Mouse (Mus musculus) limb, embryonic 13.5 days (tissue): ENCODE results near the gene Gm19345. TPM values are rescaled to one million over a fixed set of nuclear protein-coding genes. Genes with fewer than 3 reads are reported as not detected.

Experiments used
- ATAC-seq: fragments of 200-750 bp; cut with Nextera tagmentation; 2 replicates; pipeline ENCODE4 v1.8.0; 2017; ENCODE audit warnings: low read depth, moderate number of reproducible peaks, moderate TSS enrichment; ENCODE audit not compliant: low FRiP score
- H3K27ac ChIP-seq: fragments of 300-500 bp; sonication (generic); 2 replicates; pipeline ENCODE4 v1.5.1; 2015; ENCODE audit warnings: inconsistent platforms, mild to moderate bottlenecking, moderate library complexity
- H3K27me3 ChIP-seq: fragments of 300-500 bp; sonication (generic); 2 replicates; pipeline ENCODE4 v1.6.1; 2015; ENCODE audit warnings: mild to moderate bottlenecking, inconsistent platforms
- H3K36me3 ChIP-seq: fragments of 300-500 bp; sonication (generic); 2 replicates; pipeline ENCODE4 v1.6.1; 2015; ENCODE audit warnings: inconsistent platforms, mild to moderate bottlenecking, moderate library complexity
- H3K4me1 ChIP-seq: fragments of 300-500 bp; sonication (generic); 2 replicates; pipeline ENCODE4 v1.6.1; 2015; ENCODE audit warnings: inconsistent platforms
- H3K4me2 ChIP-seq: fragments of 300-500 bp; sonication (generic); replicated peaks from 2 replicates; pipeline ENCODE4 v1.6.1; 2015; ENCODE audit warnings: inconsistent platforms, mild to moderate bottlenecking, moderate library complexity
- H3K4me3 ChIP-seq: fragments of 300-500 bp; sonication (generic); 2 replicates; pipeline ENCODE4 v1.5.1; 2015; ENCODE audit warnings: moderate library complexity, mild to moderate bottlenecking, inconsistent platforms
- H3K9ac ChIP-seq: fragments of 300-500 bp; sonication (generic); 2 replicates; pipeline ENCODE4 v1.6.1; 2015; ENCODE audit warnings: mild to moderate bottlenecking, inconsistent platforms
- H3K9me3 ChIP-seq: fragments of 300-500 bp; sonication (generic); 2 replicates; pipeline ENCODE4 v1.6.1; 2016; ENCODE audit warnings: inconsistent platforms
- WGBS: fragments of 180-500 bp; shearing (Covaris S2); methylation state at CpG from one replicate; pipeline ENCODE4 v1.1.7; 2015; 5-methylcytosine and 5-hydroxymethylcytosine counted together
- polyA plus RNA-seq: library from polyadenylated mRNA; unstranded; fragments of >200 nt; fragmentation: Nextera tagmentation; extraction: Ambion mirVana; gene quantifications from 2 replicates; pipeline ENCODE4 v1.2.1, GENCODE M21; 2015

The Gm19345 gene
- polyA plus RNA-seq, 1 experiment from 2014 or later, result not detected

- no peak overlapping the region for H3K4me3 ChIP-seq
- no peak overlapping the region for H3K4me2 ChIP-seq
- no peak overlapping the region for H3K27ac ChIP-seq
- 69% methylated on average over 10 of the region's 10 CpGs for WGBS
- H3K27me3 ChIP-seq, result peaks cover 9% of the 10 kb centered on the region; the same call in 1 of the 2 replicates
- no peak for ATAC-seq
- no peaks in the 10 kb centered on the region for H3K4me1 ChIP-seq
- no peaks in the 10 kb centered on the region for H3K36me3 ChIP-seq
- no peaks in the 10 kb centered on the region for H3K9me3 ChIP-seq
- no peak overlapping the region for H3K9ac ChIP-seq
These were observed 7.9 kb downstream of the Gm19345 start for GRCm38 (mm10) chr7:19859740-19860139.

- no peak within 1 kb of the TSS for H3K4me3 ChIP-seq
- H3K27me3 ChIP-seq, result peaks cover 9% of the 10 kb centered on the region; the same call in 1 of the 2 replicates
- ATAC-seq, result no peak
- no peak within 1 kb of the TSS for H3K27ac ChIP-seq
- H3K4me1 ChIP-seq, result no peaks in the 10 kb centered on the region
- H3K9ac ChIP-seq, result no peak within 1 kb of the TSS
- no peaks in the 10 kb centered on the region for H3K9me3 ChIP-seq
- H3K36me3 ChIP-seq, result no peaks in the 10 kb centered on the region
- WGBS, result 85% methylated on average over 9 of the region's 9 CpGs
- H3K4me2 ChIP-seq, result no peak within 1 kb of the TSS
These were observed 9.4 kb downstream of the Gm19345 start, which contains the start of gene Ceacam16 for GRCm38 (mm10) chr7:19861199-19861598. Gene Ceacam16 (minus strand): TSS chr7:19861299.

- Histone ChIP-seq H3K4me1 (no peaks in the 10 kb centered on the region), H3K36me3 (no peaks in the 10 kb centered on the region), H3K27ac (no peak overlapping the region), H3K9me3 (no peaks in the 10 kb centered on the region), H3K4me2 (no peak overlapping the region), H3K4me3 (no peak overlapping the region), H3K27me3 (no peaks in the 10 kb centered on the region; the same call in 1 of the 2 replicates), H3K9ac (no peak overlapping the region; the same call in 1 of the 2 replicates)
- no peak for ATAC-seq
- 37% methylated on average over 2 of the region's 2 CpGs for WGBS
These were observed 12.4 kb downstream of the Gm19345 start for GRCm38 (mm10) chr7:19864241-19864640.

GRCm38 (mm10) chr7:19865246-19866036 is 13.6 kb downstream of the Gm19345 start:
- no peak for ATAC-seq
- H3K4me1 ChIP-seq, result no peaks in the 10 kb centered on the region
- no peak overlapping the region for H3K9ac ChIP-seq
- no peak overlapping the region for H3K27ac ChIP-seq
- H3K9me3 ChIP-seq, result no peaks in the 10 kb centered on the region
- whole genome bisulfite sequencing, result 77% methylated on average over 8 of the region's 8 CpGs
- no peak overlapping the region for H3K4me3 ChIP-seq
- no peaks in the 10 kb centered on the region for H3K36me3 ChIP-seq
- H3K27me3 ChIP-seq, result no peaks in the 10 kb centered on the region; the same call in 1 of the 2 replicates
- H3K4me2 ChIP-seq, result no peak overlapping the region

GRCm38 (mm10) chr7:19866490-19866889 is 14.7 kb downstream of the Gm19345 start:
- no peaks in the 10 kb centered on the region for H3K36me3 ChIP-seq
- no peaks in the 10 kb centered on the region; the same call in 1 of the 2 replicates for H3K27me3 ChIP-seq
- 82% methylated on average over 6 of the region's 6 CpGs for WGBS
- no peak overlapping the region for H3K9ac ChIP-seq
- no peak overlapping the region for H3K27ac ChIP-seq
- H3K4me2 ChIP-seq, result no peak overlapping the region
- H3K4me1 ChIP-seq, result no peaks in the 10 kb centered on the region
- no peaks in the 10 kb centered on the region for H3K9me3 ChIP-seq
- no peak for ATAC-seq
- H3K4me3 ChIP-seq, result no peak overlapping the region

- Histone ChIP-seq H3K27me3 (no peaks in the 10 kb centered on the region; the same call in 1 of the 2 replicates), H3K4me2 (no peak overlapping the region), H3K36me3 (no peaks in the 10 kb centered on the region), H3K4me3 (no peak overlapping the region), H3K9me3 (no peaks in the 10 kb centered on the region), H3K9ac (no peak overlapping the region), H3K4me1 (no peaks in the 10 kb centered on the region), H3K27ac (no peak overlapping the region)
- ATAC-seq, result no peak
- 88% methylated on average over 16 of the region's 16 CpGs for WGBS
These were observed 16.1 kb downstream of the Gm19345 start for GRCm38 (mm10) chr7:19867751-19868399.

- no peak overlapping the region for H3K4me2 ChIP-seq
- no peak for ATAC-seq
- H3K27me3 ChIP-seq, result no peaks in the 10 kb centered on the region
- WGBS, result 73% methylated on average over 10 of the region's 10 CpGs
- H3K9ac ChIP-seq, result no peak overlapping the region
- no peaks in the 10 kb centered on the region for H3K9me3 ChIP-seq
- H3K4me3 ChIP-seq, result no peak overlapping the region
- H3K27ac ChIP-seq, result no peak overlapping the region
- no peaks in the 10 kb centered on the region for H3K36me3 ChIP-seq
- H3K4me1 ChIP-seq, result no peaks in the 10 kb centered on the region
These were observed 19.4 kb downstream of the Gm19345 start for GRCm38 (mm10) chr7:19871137-19871621.

- Histone ChIP-seq H3K4me3 (no peak overlapping the region), H3K27me3 (no peaks in the 10 kb centered on the region), H3K4me1 (no peaks in the 10 kb centered on the region), H3K4me2 (no peak overlapping the region), H3K9ac (no peak overlapping the region), H3K36me3 (no peaks in the 10 kb centered on the region), H3K9me3 (no peaks in the 10 kb centered on the region), H3K27ac (no peak overlapping the region)
- 36% methylated on average over 5 of the region's 5 CpGs for WGBS
- ATAC-seq, result no peak
These were observed 20.3 kb downstream of the Gm19345 start for GRCm38 (mm10) chr7:19871943-19872601.

GRCm38 (mm10) chr7:19875948-19876682 is 24.3 kb downstream of the Gm19345 start:
- Histone ChIP-seq H3K4me1 (no peaks in the 10 kb centered on the region), H3K4me2 (no peak overlapping the region), H3K9ac (no peak overlapping the region), H3K4me3 (no peak overlapping the region), H3K36me3 (no peaks in the 10 kb centered on the region), H3K27ac (no peak overlapping the region), H3K9me3 (no peaks in the 10 kb centered on the region), H3K27me3 (no peaks in the 10 kb centered on the region)
- no peak; the same call in 1 of the 2 replicates for ATAC-seq
- 52% methylated on average over 13 of the region's 13 CpGs for WGBS

GRCm38 (mm10) chr7:19876781-19877425 is 25.1 kb downstream of the Gm19345 start:
- 47% methylated on average over 14 of the region's 14 CpGs for WGBS
- Histone ChIP-seq H3K27me3 (no peaks in the 10 kb centered on the region), H3K36me3 (no peaks in the 10 kb centered on the region), H3K4me3 (no peak overlapping the region), H3K9me3 (no peaks in the 10 kb centered on the region), H3K4me2 (no peak overlapping the region), H3K9ac (no peak overlapping the region), H3K27ac (no peak overlapping the region), H3K4me1 (no peaks in the 10 kb centered on the region)
- no peak for ATAC-seq

- Histone ChIP-seq H3K4me2 (no peak overlapping the region), H3K9me3 (no peaks in the 10 kb centered on the region), H3K4me1 (no peaks in the 10 kb centered on the region), H3K36me3 (no peaks in the 10 kb centered on the region), H3K4me3 (no peak overlapping the region), H3K27me3 (no peaks in the 10 kb centered on the region), H3K9ac (no peak overlapping the region), H3K27ac (no peak overlapping the region)
- no peak for ATAC-seq
- WGBS, result 83% methylated on average over 8 of the region's 8 CpGs
These were observed 29.0 kb downstream of the Gm19345 start for GRCm38 (mm10) chr7:19880754-19881153.
